Mouse (Mus musculus) kidney, adult 2 months (tissue): Measurements from ENCODE around the gene Tfb1m.

Experiments used
- CTCF ChIP-seq: fragments of 200-500 bp; conservative IDR thresholded peaks from 2 replicates; pipeline ENCODE4 v1.5.1; 2011; ENCODE audit warnings: low read depth, mild to moderate bottlenecking, control low read depth, low read length, moderate library complexity, mixed read lengths; ENCODE audit not compliant: insufficient read depth, insufficient read length
- POLR2A ChIP-seq: fragments of 200-500 bp; IDR thresholded peaks from one replicate; pipeline ENCODE4 v1.6.1; 2011; ENCODE audit warnings: low read depth, low read length, control low read depth

GRCm38 (mm10) chr17:3500076-3500475, 57.5 kb downstream of the Tfb1m start:
- TF ChIP-seq CTCF (no peak), POLR2A (no peak)
